Mouse (Mus musculus) right cerebral cortex, postnatal 36 days (tissue): ENCODE measurements around the gene Cacna1c.

Experiments used
- DNase-seq, 2 experiments: peaks; one replicate each; pipeline ENCODE4 v3.0.0; 2022; ENCODE audit warnings: low spot score in 2 of 2, mixed read lengths in 1 of 2

Gene Cacna1c

GRCm38 (mm10) chr6:118678031-118678430 is 518.2 kb downstream of the Cacna1c start:
- peak; percentile 20 to 42 for DNase-seq

GRCm38 (mm10) chr6:118677306-118677705 is 518.9 kb downstream of the Cacna1c start:
- peak in 1 of 2 experiments; percentile 8 for DNase-seq

- no peak for DNase-seq
Observed at GRCm38 (mm10) chr6:118674781-118675180, 521.4 kb downstream of the Cacna1c start.

GRCm38 (mm10) chr6:118673974-118674695 is 522.1 kb downstream of the Cacna1c start:
- DNase-seq, result no peak

GRCm38 (mm10) chr6:118653331-118653730 is 542.9 kb downstream of the Cacna1c start:
- DNase-seq, result no peak

- DNase-seq, result no peak
Observed at GRCm38 (mm10) chr6:118649121-118649783, 547.0 kb downstream of the Cacna1c start.

- no peak for DNase-seq
Observed at GRCm38 (mm10) chr6:118646265-118647061, 549.8 kb downstream of the Cacna1c start.

GRCm38 (mm10) chr6:118644866-118645265 is 551.4 kb downstream of the Cacna1c start:
- no peak for DNase-seq

- DNase-seq, result no peak
Observed at GRCm38 (mm10) chr6:118643541-118643940, 552.7 kb downstream of the Cacna1c start.

GRCm38 (mm10) chr6:118641671-118642325 is 554.4 kb downstream of the Cacna1c start:
- no peak for DNase-seq

- no peak for DNase-seq
Observed at GRCm38 (mm10) chr6:118639816-118640215, 556.4 kb downstream of the Cacna1c start.

- DNase-seq, result no peak
Observed at GRCm38 (mm10) chr6:118638911-118639310, 557.3 kb downstream of the Cacna1c start.

- DNase-seq, result peak in 1 of 2 experiments; percentile 20
Observed at GRCm38 (mm10) chr6:118632491-118632890, 563.7 kb downstream of the Cacna1c start.

- no peak for DNase-seq
Observed at GRCm38 (mm10) chr6:118630006-118630405, 566.2 kb downstream of the Cacna1c start.

GRCm38 (mm10) chr6:118626246-118626645 is 570.0 kb downstream of the Cacna1c start:
- DNase-seq, result no peak

- no peak for DNase-seq
Observed at GRCm38 (mm10) chr6:118623609-118624008, 572.6 kb downstream of the Cacna1c start.

- no peak for DNase-seq
Observed at GRCm38 (mm10) chr6:118621866-118622265, 574.4 kb downstream of the Cacna1c start.

- DNase-seq, result no peak
Observed at GRCm38 (mm10) chr6:118621406-118621805, 574.8 kb downstream of the Cacna1c start.

- DNase-seq, result no peak
Observed at GRCm38 (mm10) chr6:118608906-118609305, 587.3 kb downstream of the Cacna1c start.

- DNase-seq, result no peak
Observed at GRCm38 (mm10) chr6:118605974-118606373, 590.2 kb downstream of the Cacna1c start.

- DNase-seq, result no peak
Observed at GRCm38 (mm10) chr6:118603825-118604224, 592.4 kb downstream of the Cacna1c start.

GRCm38 (mm10) chr6:118595681-118596055 is 600.5 kb downstream of the Cacna1c start:
- no peak for DNase-seq
